Mouse (Mus musculus) bone marrow macrophage, adult 2 months (primary cell): Measurements from ENCODE around the gene Trim9.

Experiments
- CTCF ChIP-seq: IDR thresholded peaks from 2 replicates; pipeline ENCODE4 v1.5.1; 2012; ENCODE audit warnings: low read depth, mild to moderate bottlenecking, low read length, moderate library complexity
- POLR2A ChIP-seq: IDR thresholded peaks from 2 replicates; pipeline ENCODE4 v1.6.1; 2012; ENCODE audit warnings: mild to moderate bottlenecking, low read depth, low read length, borderline replicate concordance

- TF ChIP-seq CTCF, result no peak
- TF ChIP-seq POLR2A, result no peak
Measured at GRCm38 (mm10) chr12:70368820-70369219, 21.4 kb upstream of the Trim9 start.
